ENCODE assay signal across 17 mouse cellular contexts in the genomic region with DNA sequence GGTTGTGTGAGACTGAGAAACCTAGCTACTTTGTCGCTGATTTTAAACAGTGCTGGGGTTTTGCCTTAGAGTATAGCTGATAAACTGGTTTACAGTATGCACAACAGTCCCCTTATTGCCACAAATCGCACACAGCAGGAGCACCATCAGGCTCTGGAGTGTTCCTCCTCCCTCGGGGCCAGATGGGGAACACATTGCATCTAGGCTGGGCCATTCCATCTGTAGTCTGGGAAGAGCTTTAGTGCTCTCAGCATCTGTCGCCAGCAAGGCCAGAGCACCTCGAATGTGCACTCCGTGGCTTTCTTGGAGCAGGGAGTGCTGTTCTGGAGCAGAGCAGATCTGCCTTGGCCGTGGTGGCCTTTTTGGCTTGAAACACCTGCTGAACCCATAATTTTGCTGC.
DNase-seq lines count a peak whose midpoint lies in the region; ATAC-seq and TF ChIP-seq lines count a peak whose summit lies in the region.
"Had no signal": no experiment of that assay in that cellular context is flagged by ENCODE, and none has a peak within 500 bp of the region (broad histone marks: within the 10 kb centered on the region; RNA-seq: fewer than 3 reads in every experiment).

No protein-coding gene starts in this region.

- no peaks in the 10 kb centered on the region for H3K27me3 ChIP-seq in forebrain, embryonic 16.5 days (replicated peaks; ENCODE audit: control insufficient read depth, insufficient read depth, low read length)
- H3K27me3 ChIP-seq in limb, embryonic 10.5 days (ENCODE audit: low read depth, poor library complexity, severe bottlenecking): no peaks in the 10 kb centered on the region
- H3K27me3 ChIP-seq: liver, embryonic 13.5 days; Patski had no signal

- no peak overlapping the region for H3K9ac ChIP-seq in forebrain, embryonic 16.5 days (replicated peaks; ENCODE audit: low read depth, low read length)
- H3K9ac ChIP-seq: liver, embryonic 13.5 days had no signal

- no peaks in the 10 kb centered on the region; the same call in 1 of the 2 replicates for H3K4me1 ChIP-seq in forebrain, embryonic 16.5 days (replicated peaks; ENCODE audit: control insufficient read depth, insufficient read depth, low read length)
- peaks cover 21% of the 10 kb centered on the region for H3K4me1 ChIP-seq in limb, embryonic 10.5 days
- H3K4me1 ChIP-seq: liver, embryonic 13.5 days had no signal

- no peaks in the 10 kb centered on the region for H3K36me3 ChIP-seq in forebrain, embryonic 16.5 days (ENCODE audit: control insufficient read depth, insufficient read depth)
- H3K36me3 ChIP-seq in limb, embryonic 10.5 days: no peaks in the 10 kb centered on the region
- H3K36me3 ChIP-seq: liver, embryonic 13.5 days had no signal

- intact Hi-C loops in gastrocnemius, adult 2 months (cut with DNase I): no loop called here
- intact Hi-C loops in gastrocnemius, postnatal 14 days (cut with DNase I; ENCODE audit: low total_unique reads): no loop called here
- intact Hi-C loops in left cerebral cortex, postnatal 25 days (cut with DNase I): no loop called here

- no peaks in the 10 kb centered on the region for H3K9me3 ChIP-seq in forebrain, embryonic 16.5 days (ENCODE audit: control insufficient read depth, low read length)
- no peaks in the 10 kb centered on the region for H3K9me3 ChIP-seq in limb, embryonic 10.5 days (replicated peaks)
- H3K9me3 ChIP-seq: liver, embryonic 13.5 days had no signal

- no peak overlapping the region; the same call in 1 of the 2 replicates for H3K27ac ChIP-seq in gastrocnemius, adult 2 months
- peak overlapping the region; percentile 41 for H3K27ac ChIP-seq in forebrain, embryonic 16.5 days (ENCODE audit: low read length)
- H3K27ac ChIP-seq in limb, embryonic 10.5 days: peak overlapping the region; percentile 36; the same call in 1 of the 2 replicates
- H3K27ac ChIP-seq: liver, embryonic 13.5 days; stomach, postnatal 0 days had no signal

- ATAC-seq in forebrain, embryonic 16.5 days: peak; percentile 71; the same call in 1 of the 2 replicates
- ATAC-seq: midbrain, embryonic 16.5 days; Patski had no signal

- 63% methylated on average over 7 of the region's 7 CpGs for WGBS in forebrain, embryonic 16.5 days
- WGBS in limb, embryonic 10.5 days: 62% methylated on average over 7 of the region's 7 CpGs

- no peak overlapping the region for H3K4me2 ChIP-seq in forebrain, embryonic 16.5 days (ENCODE audit: low read length)
- H3K4me2 ChIP-seq: liver, embryonic 13.5 days had no signal

- no peak overlapping the region for H3K4me3 ChIP-seq in gastrocnemius, adult 2 months
- H3K4me3 ChIP-seq in forebrain, embryonic 16.5 days (replicated peaks; ENCODE audit: low read length): no peak overlapping the region
- no peak overlapping the region for H3K4me3 ChIP-seq in limb, embryonic 10.5 days
- H3K4me3 ChIP-seq: erythroblast, embryonic 14.5 days; liver, embryonic 13.5 days had no signal

- peak; percentile 22 for DNase-seq in gastrocnemius, adult 2 months
- no peak for DNase-seq in gastrocnemius, postnatal 14 days
- DNase-seq in cerebellum, adult 8-10 months: peak; percentile 17
- DNase-seq in limb, embryonic 10.5 days (ENCODE audit: low spot score): no peak
- no peak for DNase-seq in left cerebral cortex, postnatal 25 days (ENCODE audit: low spot score in 2 of 2)
- DNase-seq in spleen, postnatal 10 days (ENCODE audit: low spot score in 2 of 2): no peak
- DNase-seq in left cerebral cortex, adult 9 months (ENCODE audit: low spot score in 2 of 2): no peak
- DNase-seq: adrenal gland, adult 8-10 months; kidney, postnatal 14 days; liver, embryonic 13.5 days; lung, postnatal 36 days; right cerebral cortex, postnatal 25 days had no signal

- TF ChIP-seq CTCF in gastrocnemius, adult 2 months (IDR thresholded peaks at IDR 0.05): no peak

Comparison
In these comparisons a context has a peak if more than half of its experiments do, and no peak if none do; other contexts are left out.
1. DNase-seq: peak in gastrocnemius, adult 2 months (single experiment) and cerebellum, adult 8-10 months (single experiment); none in gastrocnemius, postnatal 14 days (single experiment), limb, embryonic 10.5 days (single experiment), left cerebral cortex, postnatal 25 days (0 of 2), spleen, postnatal 10 days (0 of 2) and left cerebral cortex, adult 9 months (0 of 2).